Mouse (Mus musculus) myocyte (in vitro differentiated cells): ENCODE results near the gene Fat2. TPM values are rescaled to one million over a fixed set of nuclear protein-coding genes. Genes with fewer than 3 reads are reported as not detected.

Source experiments
- H3K27me3 ChIP-seq: one replicate; pipeline ENCODE4 v1.6.1; 2011; ENCODE audit not compliant: control insufficient read depth, insufficient read depth, insufficient read length
- H3K36me3 ChIP-seq: one replicate; pipeline ENCODE4 v1.6.1; 2011; ENCODE audit not compliant: control insufficient read depth, insufficient read depth
- H3K4me2 ChIP-seq: one replicate; pipeline ENCODE4 v1.6.1; 2011; ENCODE audit warnings: low read depth, control low read depth
- H3K4me3 ChIP-seq: one replicate; pipeline ENCODE4 v1.5.1; 2011; ENCODE audit warnings: mild to moderate bottlenecking, control low read depth, moderate library complexity
- H3K79me2 ChIP-seq: one replicate; pipeline ENCODE4 v1.6.1; 2011; ENCODE audit not compliant: control insufficient read depth, insufficient read depth
- H3ac ChIP-seq: one replicate; pipeline ENCODE4 v1.6.1; 2011; ENCODE audit not compliant: control insufficient read depth, insufficient read length
- CEBPB ChIP-seq: IDR thresholded peaks from 2 replicates; pipeline ENCODE4 v1.6.1; 2011; ENCODE audit warnings: mild to moderate bottlenecking, moderate library complexity; ENCODE audit not compliant: poor library complexity, insufficient read depth, severe bottlenecking
- E2F4 ChIP-seq: IDR thresholded peaks from one replicate; pipeline ENCODE4 v1.6.1; 2011; ENCODE audit warnings: mild to moderate bottlenecking, control low read depth, moderate library complexity; ENCODE audit not compliant: insufficient read depth
- MAX ChIP-seq: IDR thresholded peaks from one replicate; pipeline ENCODE4 v1.6.1; 2011; ENCODE audit warnings: low read depth, mild to moderate bottlenecking, control low read depth
- MYOD1 ChIP-seq, 3 experiments: IDR thresholded peaks; one replicate each; pipeline ENCODE4 v1.6.1; 2011; ENCODE audit warnings: control low read depth in 2 of 3, low read depth in 2 of 3, mild to moderate bottlenecking in 2 of 3, moderate library complexity in 1 of 3; ENCODE audit not compliant: insufficient read length in 2 of 3, control insufficient read depth in 1 of 3
- MYOG ChIP-seq, 3 experiments: IDR thresholded peaks; one replicate each; pipeline ENCODE4 v1.6.1; 2011; ENCODE audit warnings: control low read depth in 2 of 3, low read depth in 2 of 3, mild to moderate bottlenecking in 2 of 3; ENCODE audit not compliant: insufficient read length in 2 of 3, control insufficient read depth in 1 of 3, insufficient read depth in 1 of 3
- POLR2A ChIP-seq: IDR thresholded peaks from one replicate; pipeline ENCODE4 v1.6.1; 2011; ENCODE audit warnings: low read depth, mild to moderate bottlenecking, control low read depth, moderate library complexity; ENCODE audit not compliant: insufficient read length
- POLR2AphosphoS2 ChIP-seq: IDR thresholded peaks from one replicate; pipeline ENCODE4 v1.6.1; 2011; ENCODE audit warnings: low read depth, control low read depth; ENCODE audit not compliant: insufficient read length
- REST ChIP-seq: IDR thresholded peaks from one replicate; pipeline ENCODE4 v1.6.1; 2011; ENCODE audit warnings: mild to moderate bottlenecking, control low read depth, moderate library complexity; ENCODE audit not compliant: insufficient read depth, insufficient read length
- SRF ChIP-seq: IDR thresholded peaks from one replicate; pipeline ENCODE4 v1.6.1; 2011; ENCODE audit warnings: low read depth; ENCODE audit not compliant: control insufficient read depth, insufficient read length
- TCF12 ChIP-seq: IDR thresholded peaks from one replicate; pipeline ENCODE4 v1.6.1; 2011; ENCODE audit warnings: mild to moderate bottlenecking, control low read depth; ENCODE audit not compliant: poor library complexity, insufficient read depth, severe bottlenecking
- TCF3 ChIP-seq: IDR thresholded peaks from one replicate; pipeline ENCODE4 v1.6.1; 2011; ENCODE audit warnings: low read depth, control low read depth; ENCODE audit not compliant: insufficient read length
- USF1 ChIP-seq: IDR thresholded peaks from one replicate; pipeline ENCODE4 v1.6.1; 2011; ENCODE audit warnings: low read depth, mild to moderate bottlenecking, control low read depth, moderate library complexity
- polyA plus RNA-seq: library from polyadenylated mRNA; unstranded; fragments of >200 nt; fragmentation: generic; extraction: Trizol; gene quantifications from one replicate; pipeline ENCODE4 v1.2.1, GENCODE M21; 2012; ENCODE audit warnings: missing spikeins

Fat2 gene
- polyA plus RNA-seq, 1 experiment = 0.06 TPM

DNA sequence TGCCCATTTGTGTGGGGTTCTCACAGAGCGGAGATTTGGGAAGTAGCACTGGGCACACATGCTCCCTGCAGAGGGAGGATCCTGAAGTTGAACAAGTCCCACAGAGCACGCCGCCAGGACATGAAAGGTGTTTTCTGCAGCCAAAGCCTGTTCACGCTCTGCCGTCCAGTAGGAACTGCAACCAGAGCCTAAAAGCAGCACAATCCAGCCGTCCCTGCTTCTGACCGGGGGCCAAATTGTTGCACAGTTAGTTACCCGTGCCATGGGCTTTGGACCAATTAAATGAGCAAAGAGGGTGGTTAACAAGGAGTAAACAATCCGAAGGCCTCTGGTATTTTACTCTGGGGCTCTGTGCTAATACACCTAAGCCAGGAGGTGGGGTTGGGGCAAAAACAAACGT lies 31.4 kb upstream of the Fat2 start:
- H3K4me3 ChIP-seq = no peak overlapping the region
- no peak for TF ChIP-seq POLR2AphosphoS2
- TF ChIP-seq TCF12 = no peak
- TF ChIP-seq SRF = no peak
- TF ChIP-seq POLR2A = no peak
- no peak for TF ChIP-seq MYOG (IDR thresholded peaks at IDR 0.05; ENCODE audit: control insufficient read depth in 1 of 3, insufficient read depth in 1 of 3, insufficient read length in 2 of 3, low read depth in 2 of 3)
- TF ChIP-seq TCF3 = no peak
- TF ChIP-seq MAX = no peak
- no peak for TF ChIP-seq E2F4
- no peak for TF ChIP-seq REST
- no peak for TF ChIP-seq CEBPB
- TF ChIP-seq MYOD1 (IDR thresholded peaks at IDR 0.05; ENCODE audit: control insufficient read depth in 1 of 3, insufficient read length in 2 of 3, low read depth in 2 of 3) = no peak
- no peak for TF ChIP-seq USF1
- no peaks in the 10 kb centered on the region for H3K79me2 ChIP-seq
- H3K27me3 ChIP-seq = peaks cover 39% of the 10 kb centered on the region
- H3ac ChIP-seq = no peak overlapping the region
- no peak overlapping the region for H3K4me2 ChIP-seq
- no peaks in the 10 kb centered on the region for H3K36me3 ChIP-seq

DNA sequence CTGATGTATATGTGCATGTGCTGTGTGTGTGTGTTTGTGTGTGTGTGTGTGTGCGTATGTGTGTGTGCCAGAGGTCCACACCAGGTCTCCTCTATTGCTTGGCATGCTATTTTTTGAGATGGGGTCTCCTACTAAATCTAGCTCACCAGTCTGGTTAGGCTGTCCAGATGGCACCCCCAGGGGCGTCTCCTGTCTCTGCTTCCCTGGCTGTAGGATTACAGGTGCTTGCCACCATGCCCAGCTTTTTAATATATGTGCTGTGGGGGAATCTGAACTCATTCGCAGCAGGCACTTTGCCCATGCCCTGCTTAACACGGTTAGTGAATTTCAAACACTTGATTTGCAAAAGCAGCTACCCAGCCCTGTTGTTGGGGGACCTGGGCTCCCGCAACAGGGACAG lies 29.5 kb upstream of the Fat2 start:
- TF ChIP-seq SRF (no peak), E2F4 (no peak), POLR2A (no peak), REST (no peak), TCF3 (no peak), MAX (no peak), USF1 (no peak), MYOG (IDR thresholded peaks at IDR 0.05; ENCODE audit: control insufficient read depth in 1 of 3, insufficient read depth in 1 of 3, insufficient read length in 2 of 3, low read depth in 2 of 3) (no peak), POLR2AphosphoS2 (no peak), MYOD1 (IDR thresholded peaks at IDR 0.05; ENCODE audit: control insufficient read depth in 1 of 3, insufficient read length in 2 of 3, low read depth in 2 of 3) (no peak), TCF12 (no peak), CEBPB (no peak)
- H3K36me3 ChIP-seq = no peaks in the 10 kb centered on the region
- H3ac ChIP-seq = no peak overlapping the region
- no peak overlapping the region for H3K4me3 ChIP-seq
- peaks cover 26% of the 10 kb centered on the region for H3K27me3 ChIP-seq
- no peaks in the 10 kb centered on the region for H3K79me2 ChIP-seq
- H3K4me2 ChIP-seq = no peak overlapping the region

GRCm38 (mm10) chr11:55365242-55365641 lies 28.9 kb upstream of the Fat2 start:
- Histone ChIP-seq H3ac (no peak overlapping the region), H3K79me2 (no peaks in the 10 kb centered on the region), H3K27me3 (peaks cover 26% of the 10 kb centered on the region), H3K36me3 (no peaks in the 10 kb centered on the region), H3K4me3 (no peak overlapping the region), H3K4me2 (no peak overlapping the region)
- TF ChIP-seq MYOD1 (IDR thresholded peaks at IDR 0.05; ENCODE audit: control insufficient read depth in 1 of 3, insufficient read length in 2 of 3, low read depth in 2 of 3) = no peak
- TF ChIP-seq POLR2A = no peak
- no peak for TF ChIP-seq MYOG (IDR thresholded peaks at IDR 0.05; ENCODE audit: control insufficient read depth in 1 of 3, insufficient read depth in 1 of 3, insufficient read length in 2 of 3, low read depth in 2 of 3)
- no peak for TF ChIP-seq SRF
- TF ChIP-seq USF1 = no peak
- TF ChIP-seq REST = no peak
- TF ChIP-seq MAX = no peak

DNA sequence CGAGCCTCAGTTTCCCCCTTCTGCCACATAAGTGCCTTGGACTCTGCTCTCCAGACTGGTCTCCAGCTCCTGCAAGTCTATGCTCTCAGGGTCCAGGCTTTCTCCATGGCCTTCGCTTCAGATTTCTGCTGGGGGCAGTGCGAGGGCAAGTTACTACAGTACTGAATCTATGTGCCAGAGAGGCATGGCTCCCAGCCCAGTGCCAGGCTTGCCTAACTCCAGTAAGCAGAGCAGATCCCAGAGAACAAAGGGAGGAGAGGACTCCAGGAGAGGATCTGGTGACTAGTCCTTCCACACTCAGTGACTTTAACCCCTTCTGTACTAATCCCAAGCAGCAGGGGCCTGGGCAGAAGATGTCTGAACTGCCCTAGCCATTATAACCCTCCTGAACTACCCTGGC lies 28.3 kb upstream of the Fat2 start:
- no peak for TF ChIP-seq MAX
- TF ChIP-seq E2F4 = no peak
- no peak for TF ChIP-seq USF1
- TF ChIP-seq POLR2AphosphoS2 = no peak
- TF ChIP-seq CEBPB = no peak
- TF ChIP-seq POLR2A = no peak
- TF ChIP-seq TCF3 = no peak
- no peak for TF ChIP-seq TCF12
- TF ChIP-seq MYOG (IDR thresholded peaks at IDR 0.05; ENCODE audit: control insufficient read depth in 1 of 3, insufficient read depth in 1 of 3, insufficient read length in 2 of 3, low read depth in 2 of 3) = no peak
- TF ChIP-seq MYOD1 (IDR thresholded peaks at IDR 0.05; ENCODE audit: control insufficient read depth in 1 of 3, insufficient read length in 2 of 3, low read depth in 2 of 3) = no peak
- TF ChIP-seq SRF = no peak
- no peak for TF ChIP-seq REST
- no peaks in the 10 kb centered on the region for H3K79me2 ChIP-seq
- no peak overlapping the region for H3ac ChIP-seq
- H3K4me3 ChIP-seq = no peak overlapping the region
- H3K27me3 ChIP-seq = peaks cover 26% of the 10 kb centered on the region
- no peak overlapping the region for H3K4me2 ChIP-seq
- H3K36me3 ChIP-seq = no peaks in the 10 kb centered on the region

GRCm38 (mm10) chr11:55358094-55358783 lies 21.9 kb upstream of the Fat2 start:
- no peak overlapping the region for H3K4me3 ChIP-seq
- no peaks in the 10 kb centered on the region for H3K36me3 ChIP-seq
- peaks cover 4% of the 10 kb centered on the region for H3K27me3 ChIP-seq
- H3ac ChIP-seq = no peak overlapping the region
- no peak overlapping the region for H3K4me2 ChIP-seq
- TF ChIP-seq POLR2AphosphoS2 = no peak
- TF ChIP-seq MAX = no peak
- no peak for TF ChIP-seq TCF3
- TF ChIP-seq CEBPB = no peak
- TF ChIP-seq USF1 = no peak
- TF ChIP-seq MYOD1 (IDR thresholded peaks at IDR 0.05; ENCODE audit: control insufficient read depth in 1 of 3, insufficient read length in 2 of 3, low read depth in 2 of 3) = no peak
- TF ChIP-seq TCF12 = no peak
- no peak for TF ChIP-seq REST
- no peak for TF ChIP-seq E2F4
- TF ChIP-seq SRF = no peak
- TF ChIP-seq POLR2A = no peak
- no peak for TF ChIP-seq MYOG (IDR thresholded peaks at IDR 0.05; ENCODE audit: control insufficient read depth in 1 of 3, insufficient read depth in 1 of 3, insufficient read length in 2 of 3, low read depth in 2 of 3)
- H3K79me2 ChIP-seq = no peaks in the 10 kb centered on the region
